Mouse (Mus musculus): ENCODE results near the gene Phyhd1.

DNA sequence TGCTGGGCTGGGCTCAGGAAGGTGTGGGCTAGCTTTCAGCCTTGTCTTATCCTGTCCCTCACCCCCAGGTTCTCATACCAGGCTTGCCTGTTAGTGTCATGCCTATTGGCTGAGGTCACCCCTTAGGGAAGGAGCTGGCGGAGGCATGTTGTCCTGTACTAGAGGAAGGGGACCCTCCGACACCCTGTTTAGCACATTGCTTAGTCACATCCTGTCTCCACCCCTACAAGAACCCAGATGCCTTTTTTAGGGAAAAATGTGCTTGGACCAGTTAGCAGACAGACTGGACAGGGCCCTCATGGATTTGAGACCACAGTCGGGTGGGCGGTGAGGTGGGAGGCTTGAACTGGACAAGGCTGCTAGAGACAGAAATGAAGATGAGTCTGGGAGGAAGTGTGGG is 7.4 kb upstream of the Phyhd1 start:
- TF ChIP-seq POLR2A (IDR thresholded peaks at IDR 0.05; ENCODE audit: extremely low read depth, insufficient read depth, low read length) (no peak), CTCF (IDR thresholded peaks at IDR 0.05; ENCODE audit: low read depth, low read length) (no peak)

Data from liver, adult 2 months (tissue).